Mouse (Mus musculus): ENCODE data around the gene Gm9958. TPM values are rescaled to one million over a fixed set of nuclear protein-coding genes. Genes with fewer than 3 reads are reported as not detected.

Gene Gm9958
- polyA plus RNA-seq, 1 experiment from 2014 or later: 4.9 TPM

- H3K4me2 ChIP-seq (replicated peaks): no peak overlapping the region
- H3K27me3 ChIP-seq (ENCODE audit: control insufficient read depth, insufficient read depth, low read length): no peaks in the 10 kb centered on the region
- no peak overlapping the region for H3K4me3 ChIP-seq (replicated peaks; ENCODE audit: low read length)
- H3K4me1 ChIP-seq (replicated peaks; ENCODE audit: control insufficient read depth, insufficient read depth, low read length): no peaks in the 10 kb centered on the region
- no peaks in the 10 kb centered on the region for H3K36me3 ChIP-seq (replicated peaks; ENCODE audit: control insufficient read depth, insufficient read depth)
- 77% methylated on average over 4 of the region's 4 CpGs for WGBS
- H3K9ac ChIP-seq: no peak overlapping the region
- no peaks in the 10 kb centered on the region for H3K9me3 ChIP-seq (ENCODE audit: control insufficient read depth, low read length)
- DNase-seq (ENCODE audit: low spot score) (no peak), ATAC-seq (ENCODE audit: low FRiP score) (no peak)
- no peak overlapping the region for H3K27ac ChIP-seq
Observed at GRCm38 (mm10) chr5:90394322-90394721, 27.3 kb downstream of the Gm9958 start.

- no peak overlapping the region for H3K27ac ChIP-seq
- DNase-seq (ENCODE audit: low spot score): no peak
- no peaks in the 10 kb centered on the region for H3K4me1 ChIP-seq (replicated peaks; ENCODE audit: control insufficient read depth, insufficient read depth, low read length)
- ATAC-seq (ENCODE audit: low FRiP score): no peak
- H3K9ac ChIP-seq: no peak overlapping the region
- no peaks in the 10 kb centered on the region for H3K27me3 ChIP-seq (ENCODE audit: control insufficient read depth, insufficient read depth, low read length)
- WGBS: 93% methylated on average over 4 of the region's 4 CpGs
- no peaks in the 10 kb centered on the region for H3K9me3 ChIP-seq (ENCODE audit: control insufficient read depth, low read length)
- no peaks in the 10 kb centered on the region for H3K36me3 ChIP-seq (replicated peaks; ENCODE audit: control insufficient read depth, insufficient read depth)
- no peak overlapping the region for H3K4me3 ChIP-seq (replicated peaks; ENCODE audit: low read length)
- H3K4me2 ChIP-seq (replicated peaks): no peak overlapping the region
Observed at GRCm38 (mm10) chr5:90396817-90397216, 29.8 kb downstream of the Gm9958 start.

- DNase-seq (ENCODE audit: low spot score): no peak
- H3K4me3 ChIP-seq (replicated peaks; ENCODE audit: low read length): no peak overlapping the region
- H3K27me3 ChIP-seq (ENCODE audit: control insufficient read depth, insufficient read depth, low read length): no peaks in the 10 kb centered on the region
- no peaks in the 10 kb centered on the region for H3K36me3 ChIP-seq (replicated peaks; ENCODE audit: control insufficient read depth, insufficient read depth)
- H3K9ac ChIP-seq: no peak overlapping the region
- H3K4me1 ChIP-seq (replicated peaks; ENCODE audit: control insufficient read depth, insufficient read depth, low read length): no peaks in the 10 kb centered on the region
- 90% methylated on average over 4 of the region's 4 CpGs for WGBS
- H3K4me2 ChIP-seq (replicated peaks): no peak overlapping the region
- H3K27ac ChIP-seq: no peak overlapping the region
- ATAC-seq (ENCODE audit: low FRiP score): no peak
- H3K9me3 ChIP-seq (ENCODE audit: control insufficient read depth, low read length): no peaks in the 10 kb centered on the region
Observed at GRCm38 (mm10) chr5:90405210-90405609, 38.2 kb downstream of the Gm9958 start.

GRCm38 (mm10) chr5:90414142-90414924, 47.3 kb downstream of the Gm9958 start:
- WGBS: 82% methylated on average over 8 of the region's 8 CpGs
- H3K27ac ChIP-seq: no peak overlapping the region
- no peak for ATAC-seq (ENCODE audit: low FRiP score)
- no peak overlapping the region for H3K9ac ChIP-seq
- no peak overlapping the region for H3K4me3 ChIP-seq (replicated peaks; ENCODE audit: low read length)
- no peaks in the 10 kb centered on the region for H3K36me3 ChIP-seq (replicated peaks; ENCODE audit: control insufficient read depth, insufficient read depth)
- no peaks in the 10 kb centered on the region for H3K27me3 ChIP-seq (ENCODE audit: control insufficient read depth, insufficient read depth, low read length)
- H3K4me2 ChIP-seq (replicated peaks): no peak overlapping the region
- no peaks in the 10 kb centered on the region for H3K4me1 ChIP-seq (replicated peaks; ENCODE audit: control insufficient read depth, insufficient read depth, low read length)
- no peak for DNase-seq (ENCODE audit: low spot score)
- no peaks in the 10 kb centered on the region for H3K9me3 ChIP-seq (ENCODE audit: control insufficient read depth, low read length)

DNA sequence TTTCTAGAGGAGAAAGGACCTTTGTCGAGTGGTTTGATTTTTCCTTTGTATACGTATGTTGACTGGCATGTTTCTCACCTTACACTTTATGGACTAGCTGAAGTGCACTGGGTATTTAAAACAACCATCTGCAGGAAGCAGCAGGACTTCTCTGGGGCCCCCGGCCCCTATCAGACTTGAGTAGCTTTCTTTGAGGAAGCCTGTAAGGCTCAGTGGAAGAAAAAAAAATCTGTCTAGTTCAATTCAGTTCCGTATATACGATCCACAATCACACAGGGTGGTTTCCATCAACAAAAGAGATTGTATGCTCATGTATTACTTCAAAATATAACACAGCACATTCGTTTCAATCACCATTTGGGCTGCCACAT, 47.9 kb downstream of the Gm9958 start:
- 71% methylated on average over 6 of the region's 6 CpGs for WGBS
- DNase-seq (ENCODE audit: low spot score): no peak
- no peaks in the 10 kb centered on the region for H3K27me3 ChIP-seq (ENCODE audit: control insufficient read depth, insufficient read depth, low read length)

More for the DNA sequence above, 47.9 kb downstream of the Gm9958 start:
- ATAC-seq (ENCODE audit: low FRiP score): no peak
- H3K36me3 ChIP-seq (replicated peaks; ENCODE audit: control insufficient read depth, insufficient read depth): no peaks in the 10 kb centered on the region
- H3K4me1 ChIP-seq (replicated peaks; ENCODE audit: control insufficient read depth, insufficient read depth, low read length): no peaks in the 10 kb centered on the region
- no peak overlapping the region for H3K4me3 ChIP-seq (replicated peaks; ENCODE audit: low read length)
- no peak overlapping the region for H3K4me2 ChIP-seq (replicated peaks)
- H3K9me3 ChIP-seq (ENCODE audit: control insufficient read depth, low read length): no peaks in the 10 kb centered on the region
- H3K9ac ChIP-seq: no peak overlapping the region
- H3K27ac ChIP-seq: no peak overlapping the region

Other genes with a start within 250 kb of the Gm9958 start
- 35.0 and 39.6 TPM in 2 replicates for gene Cox18, start 143.2 kb upstream of the Gm9958 start, polyA plus RNA-seq (2014; fragmentation: Nextera tagmentation; extraction: Ambion mirVana)
- gene Ankrd17, start 627 bp upstream of the Gm9958 start, polyA plus RNA-seq (2014; fragmentation: Nextera tagmentation; extraction: Ambion mirVana): 34.8 and 37.9 TPM in 2 replicates
- not detected in 2 replicates for gene Alb, start 93.7 kb downstream of the Gm9958 start, polyA plus RNA-seq (2014; fragmentation: Nextera tagmentation; extraction: Ambion mirVana)
- 0.09 and 0.33 TPM in 2 replicates for gene Afp, start 123.5 kb downstream of the Gm9958 start, polyA plus RNA-seq (2014; fragmentation: Nextera tagmentation; extraction: Ambion mirVana)
- gene Afm, start 151.7 kb downstream of the Gm9958 start, polyA plus RNA-seq (2014; fragmentation: Nextera tagmentation; extraction: Ambion mirVana): not detected in 2 replicates
- 0.08 TPM in 1 of 2 replicates, not detected in the other for gene 5830473C10Rik, start 193.9 kb downstream of the Gm9958 start, polyA plus RNA-seq (2014; fragmentation: Nextera tagmentation; extraction: Ambion mirVana)

Measured in hindbrain, embryonic 14.5 days (tissue).